Mouse (Mus musculus): ENCODE measurements at regions not wholly inside any gene's neighbourhood (a gene's known extent, or its start where the extent isn't known, plus 50 kb on each side); places are given as distances from the start of the nearest gene placed in this dataset.

GRCm38 (mm10) chr12:107016801-107017200 lies 471.6 kb upstream of the 3110018I06Rik start:
- 81% methylated on average over 2 of the region's 2 CpGs for WGBS
- Histone ChIP-seq H3K27me3 (replicated peaks; ENCODE audit: low read depth, poor library complexity, severe bottlenecking) (peaks cover 7% of the 10 kb centered on the region; the same call in 1 of the 2 replicates), H3K4me1 (no peaks in the 10 kb centered on the region)

DNA sequence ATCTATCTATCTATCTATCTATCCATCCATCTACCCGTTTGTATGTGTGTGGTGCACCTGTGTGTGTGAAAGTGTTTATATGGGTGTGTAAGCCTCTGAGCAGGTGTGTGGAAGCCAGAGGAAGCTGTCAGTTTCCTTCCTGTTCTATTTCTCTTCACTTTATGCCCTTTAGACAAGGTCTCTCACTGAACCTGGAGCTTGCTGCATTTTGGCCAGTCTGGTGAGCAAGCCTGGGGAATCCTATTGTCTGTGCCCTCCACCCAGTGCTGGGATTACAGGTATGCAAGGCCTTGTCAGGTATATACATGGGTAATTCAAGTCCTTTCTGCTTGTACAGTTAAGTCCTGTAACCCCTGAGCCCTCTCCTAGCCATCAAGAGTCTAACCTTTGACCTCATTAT lies 466.6 kb upstream of the 3110018I06Rik start:
- no peaks in the 10 kb centered on the region for H3K9me3 ChIP-seq
- 82% methylated on average over 1 of the region's 1 CpGs for WGBS
- no peak overlapping the region for H3K27ac ChIP-seq (replicated peaks)
- peaks cover 10% of the 10 kb centered on the region for H3K27me3 ChIP-seq (replicated peaks; ENCODE audit: low read depth, poor library complexity, severe bottlenecking)
- H3K4me3 ChIP-seq = no peak overlapping the region
- DNase-seq (ENCODE audit: low spot score) = no peak
- no peaks in the 10 kb centered on the region for H3K36me3 ChIP-seq (replicated peaks)
- peaks cover 2% of the 10 kb centered on the region; the same call in 1 of the 2 replicates for H3K4me1 ChIP-seq

More at GRCm38 (mm10) chr12:107016801-107017200, 471.6 kb upstream of the 3110018I06Rik start:
- H3K4me3 ChIP-seq = no peak overlapping the region
- no peaks in the 10 kb centered on the region for H3K36me3 ChIP-seq (replicated peaks)
- no peak overlapping the region for H3K27ac ChIP-seq (replicated peaks)
- no peaks in the 10 kb centered on the region for H3K9me3 ChIP-seq
- DNase-seq (ENCODE audit: low spot score) = no peak

GRCm38 (mm10) chr12:107026821-107027220 lies 461.6 kb upstream of the 3110018I06Rik start:
- H3K27me3 ChIP-seq (replicated peaks; ENCODE audit: low read depth, poor library complexity, severe bottlenecking) = peaks cover 25% of the 10 kb centered on the region
- no peak overlapping the region for H3K4me3 ChIP-seq
- H3K27ac ChIP-seq (replicated peaks) = no peak overlapping the region
- no peaks in the 10 kb centered on the region for H3K9me3 ChIP-seq
- H3K36me3 ChIP-seq (replicated peaks) = no peaks in the 10 kb centered on the region
- DNase-seq (ENCODE audit: low spot score) = peak; percentile 44
- WGBS = 56% methylated on average over 5 of the region's 5 CpGs
- peaks cover 26% of the 10 kb centered on the region for H3K4me1 ChIP-seq

DNA sequence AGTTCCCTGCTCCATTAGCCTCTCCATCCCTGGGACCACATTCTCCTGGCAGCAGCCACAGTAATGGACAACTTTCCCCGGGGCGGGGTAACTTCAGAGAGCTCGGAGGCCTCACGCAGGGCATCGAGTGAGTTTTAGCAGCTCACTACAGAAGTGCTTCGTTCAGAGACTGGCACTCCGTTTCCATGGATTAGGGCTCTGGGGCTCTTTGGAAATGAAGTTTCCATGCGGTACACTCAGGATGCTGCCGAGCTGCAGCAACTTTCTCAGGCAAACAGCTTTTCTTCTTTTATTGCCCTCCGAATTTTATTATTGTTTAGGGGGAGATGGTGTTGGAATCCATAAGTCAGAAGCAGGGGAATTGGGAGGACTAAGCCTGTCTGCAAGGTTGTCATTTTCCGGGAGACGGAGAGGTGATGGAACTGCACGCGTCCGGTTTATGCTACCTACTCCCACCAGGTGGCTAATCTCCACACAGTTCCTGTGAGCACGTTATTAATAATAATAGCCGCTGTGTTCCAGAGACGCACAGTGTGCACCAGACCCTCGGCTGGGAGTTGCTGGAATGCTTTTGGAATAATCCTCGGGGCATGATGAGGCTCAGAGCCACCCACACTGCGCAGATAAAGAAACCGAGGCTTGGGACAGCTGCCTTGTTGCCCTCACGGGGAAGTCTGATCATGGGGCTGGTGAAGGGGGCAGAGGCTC lies 460.4 kb upstream of the 3110018I06Rik start:
- no peaks in the 10 kb centered on the region for H3K36me3 ChIP-seq (replicated peaks)
- H3K9me3 ChIP-seq = no peaks in the 10 kb centered on the region
- H3K4me3 ChIP-seq = no peak overlapping the region
- 51% methylated on average over 23 of the region's 23 CpGs for WGBS
- H3K27me3 ChIP-seq (replicated peaks; ENCODE audit: low read depth, poor library complexity, severe bottlenecking) = peaks cover 25% of the 10 kb centered on the region
- peak overlapping the region; percentile 44 for H3K27ac ChIP-seq (replicated peaks)
- DNase-seq (ENCODE audit: low spot score) = peak; percentile 22
- peaks cover 26% of the 10 kb centered on the region for H3K4me1 ChIP-seq

DNA sequence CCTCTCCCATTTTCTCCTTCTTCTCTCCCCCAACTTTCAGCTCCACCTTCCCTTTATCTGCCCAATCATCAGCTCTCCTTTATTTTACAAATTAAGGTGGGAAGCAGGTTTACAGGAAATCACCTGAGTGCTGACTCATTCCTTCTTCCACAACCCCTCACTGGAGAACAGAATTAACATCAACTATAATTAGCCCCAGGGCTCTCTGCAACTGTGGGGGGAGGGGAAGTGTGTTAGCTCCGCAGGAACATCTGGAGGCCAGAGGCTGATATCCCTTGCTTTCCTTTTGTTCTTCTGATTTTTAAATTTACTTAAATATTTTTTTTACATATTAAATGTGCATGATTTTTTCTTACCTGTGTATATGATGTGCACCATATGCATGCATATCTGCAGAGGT lies 459.4 kb upstream of the 3110018I06Rik start:
- DNase-seq (ENCODE audit: low spot score) = peak; percentile 30
- Histone ChIP-seq H3K27ac (replicated peaks) (no peak overlapping the region; the same call in 1 of the 2 replicates), H3K4me1 (peaks cover 26% of the 10 kb centered on the region), H3K27me3 (replicated peaks; ENCODE audit: low read depth, poor library complexity, severe bottlenecking) (peaks cover 25% of the 10 kb centered on the region), H3K9me3 (no peaks in the 10 kb centered on the region), H3K36me3 (replicated peaks) (no peaks in the 10 kb centered on the region), H3K4me3 (no peak overlapping the region)
- 27% methylated on average over 1 of the region's 1 CpGs for WGBS

GRCm38 (mm10) chr12:107036357-107036756 lies 452.1 kb upstream of the 3110018I06Rik start:
- DNase-seq (ENCODE audit: low spot score) = no peak
- peaks cover 9% of the 10 kb centered on the region for H3K4me1 ChIP-seq
- no peaks in the 10 kb centered on the region for H3K36me3 ChIP-seq (replicated peaks)
- no peak overlapping the region for H3K4me3 ChIP-seq
- no peak overlapping the region for H3K27ac ChIP-seq (replicated peaks)
- H3K9me3 ChIP-seq = no peaks in the 10 kb centered on the region
- 72% methylated on average over 6 of the region's 6 CpGs for WGBS
- no peaks in the 10 kb centered on the region for H3K27me3 ChIP-seq (replicated peaks; ENCODE audit: low read depth, poor library complexity, severe bottlenecking)

- H3K9me3 ChIP-seq = no peaks in the 10 kb centered on the region
- no peak overlapping the region for H3K4me3 ChIP-seq
- H3K36me3 ChIP-seq (replicated peaks) = no peaks in the 10 kb centered on the region
- peaks cover 14% of the 10 kb centered on the region for H3K4me1 ChIP-seq
- WGBS = 60% methylated on average over 13 of the region's 13 CpGs
- H3K27me3 ChIP-seq (replicated peaks; ENCODE audit: low read depth, poor library complexity, severe bottlenecking) = no peaks in the 10 kb centered on the region
- no peak overlapping the region for H3K27ac ChIP-seq (replicated peaks)
- DNase-seq (ENCODE audit: low spot score) = peak; percentile 41
Measured at GRCm38 (mm10) chr12:107041927-107042652, 446.3 kb upstream of the 3110018I06Rik start.

DNA sequence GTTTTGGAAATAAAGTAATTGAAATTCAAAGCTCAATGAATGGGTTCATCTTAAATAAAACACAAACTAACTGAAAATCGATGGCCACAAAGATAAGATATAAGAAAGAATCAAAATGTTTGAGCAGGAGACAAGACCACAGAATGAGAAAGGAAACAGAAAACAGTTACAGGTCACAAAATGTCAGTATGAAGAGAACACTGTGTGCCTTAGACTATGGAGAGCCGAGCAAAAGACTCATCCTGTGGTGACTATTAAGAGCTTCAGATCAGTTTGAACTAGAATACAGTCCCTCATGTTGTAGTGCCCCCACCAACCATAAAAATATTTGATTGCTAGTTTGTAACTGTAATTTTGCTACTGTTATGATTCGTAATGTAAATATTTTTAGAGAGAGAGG lies 441.9 kb upstream of the 3110018I06Rik start:
- H3K27ac ChIP-seq (replicated peaks) = no peak overlapping the region
- WGBS = 86% methylated on average over 3 of the region's 3 CpGs
- no peak for DNase-seq (ENCODE audit: low spot score)
- H3K4me1 ChIP-seq = peaks cover 12% of the 10 kb centered on the region
- H3K27me3 ChIP-seq (replicated peaks; ENCODE audit: low read depth, poor library complexity, severe bottlenecking) = no peaks in the 10 kb centered on the region; the same call in 1 of the 2 replicates
- no peaks in the 10 kb centered on the region for H3K9me3 ChIP-seq
- no peaks in the 10 kb centered on the region for H3K36me3 ChIP-seq (replicated peaks)
- no peak overlapping the region for H3K4me3 ChIP-seq

DNA sequence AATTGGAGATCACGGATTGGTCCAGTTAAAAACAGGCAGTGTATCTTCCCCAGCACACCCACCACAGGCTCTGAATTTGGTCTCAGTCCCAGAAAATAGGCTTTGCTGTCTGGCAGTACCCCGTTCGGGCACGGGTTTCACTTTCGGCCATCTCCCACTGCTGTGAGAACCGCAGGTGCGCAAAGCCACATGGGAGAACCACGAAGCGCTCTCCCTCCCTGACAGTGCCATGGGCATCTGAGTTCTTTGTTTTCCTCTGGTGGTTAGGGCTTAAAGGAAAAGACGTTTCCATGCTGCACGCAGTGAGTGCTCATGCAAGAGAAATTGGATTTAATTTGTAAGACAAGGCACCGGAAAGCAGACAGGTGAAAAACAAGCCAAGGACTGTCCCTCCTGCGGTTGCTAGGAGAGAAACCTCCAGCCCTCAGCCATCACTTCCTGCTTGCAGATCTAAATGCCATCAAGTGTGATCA lies 441.3 kb upstream of the 3110018I06Rik start:
- 70% methylated on average over 13 of the region's 13 CpGs for WGBS
- no peak overlapping the region for H3K4me3 ChIP-seq
- no peaks in the 10 kb centered on the region for H3K36me3 ChIP-seq (replicated peaks)
- no peak for DNase-seq (ENCODE audit: low spot score)
- no peak overlapping the region for H3K27ac ChIP-seq (replicated peaks)
- peaks cover 6% of the 10 kb centered on the region for H3K4me1 ChIP-seq
- H3K27me3 ChIP-seq (replicated peaks; ENCODE audit: low read depth, poor library complexity, severe bottlenecking) = no peaks in the 10 kb centered on the region; the same call in 1 of the 2 replicates
- H3K9me3 ChIP-seq = no peaks in the 10 kb centered on the region

DNA sequence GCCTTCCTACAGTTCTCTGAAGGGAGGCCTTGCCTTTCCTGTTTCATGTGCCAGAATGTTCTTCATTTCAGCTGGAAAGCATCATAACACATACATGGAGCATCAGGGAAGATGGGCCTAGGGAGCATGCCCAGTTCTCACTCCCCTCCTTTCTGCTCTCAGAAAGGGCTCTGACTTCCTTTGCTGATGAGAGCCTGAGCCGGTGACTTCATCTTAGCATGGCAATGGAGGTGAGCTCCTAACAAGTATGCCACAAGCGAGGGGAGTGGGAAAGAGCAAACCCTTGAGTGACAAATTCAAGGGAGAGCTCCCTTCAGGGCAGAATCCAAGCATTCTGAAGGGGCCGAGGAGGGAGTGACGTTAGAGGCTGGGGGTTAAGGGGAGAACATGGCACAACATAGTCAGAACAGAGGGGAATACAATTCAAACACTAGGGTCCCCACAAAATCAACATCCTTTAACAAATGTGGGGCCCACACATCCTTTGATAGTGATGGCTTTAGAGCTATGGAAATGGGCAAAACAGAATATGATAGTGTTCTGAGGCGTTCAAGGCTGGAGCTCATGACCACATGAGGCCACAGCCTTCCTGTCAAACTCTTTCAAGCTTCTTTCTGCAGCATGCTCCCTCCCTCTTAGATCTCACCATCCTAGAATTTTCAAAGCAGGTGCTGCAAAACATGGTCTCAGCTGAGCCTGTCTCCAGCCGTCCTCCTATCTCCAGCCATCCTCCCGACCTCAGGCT lies 437.4 kb upstream of the 3110018I06Rik start:
- Histone ChIP-seq H3K4me1 (no peaks in the 10 kb centered on the region), H3K36me3 (replicated peaks) (no peaks in the 10 kb centered on the region), H3K27me3 (replicated peaks; ENCODE audit: low read depth, poor library complexity, severe bottlenecking) (no peaks in the 10 kb centered on the region; the same call in 1 of the 2 replicates), H3K27ac (replicated peaks) (no peak overlapping the region), H3K9me3 (no peaks in the 10 kb centered on the region), H3K4me3 (no peak overlapping the region)
- WGBS = 85% methylated on average over 7 of the region's 7 CpGs
- DNase-seq (ENCODE audit: low spot score) = no peak

GRCm38 (mm10) chr12:107052136-107052535 lies 436.3 kb upstream of the 3110018I06Rik start:
- Histone ChIP-seq H3K4me3 (no peak overlapping the region), H3K36me3 (replicated peaks) (no peaks in the 10 kb centered on the region), H3K27me3 (replicated peaks; ENCODE audit: low read depth, poor library complexity, severe bottlenecking) (no peaks in the 10 kb centered on the region; the same call in 1 of the 2 replicates), H3K4me1 (no peaks in the 10 kb centered on the region), H3K27ac (replicated peaks) (no peak overlapping the region), H3K9me3 (no peaks in the 10 kb centered on the region)
- DNase-seq (ENCODE audit: low spot score) = no peak
- WGBS = 90% methylated on average over 6 of the region's 6 CpGs

- no peaks in the 10 kb centered on the region for H3K36me3 ChIP-seq (replicated peaks)
- H3K27me3 ChIP-seq (replicated peaks; ENCODE audit: low read depth, poor library complexity, severe bottlenecking) = no peaks in the 10 kb centered on the region
- H3K9me3 ChIP-seq = no peaks in the 10 kb centered on the region
- no peak overlapping the region for H3K4me3 ChIP-seq
- no peaks in the 10 kb centered on the region for H3K4me1 ChIP-seq
- H3K27ac ChIP-seq (replicated peaks) = no peak overlapping the region
- peak; percentile 72 for DNase-seq (ENCODE audit: low spot score)
- 35% methylated on average over 5 of the region's 5 CpGs for WGBS
Measured at GRCm38 (mm10) chr12:107056553-107056952, 431.9 kb upstream of the 3110018I06Rik start.

All from embryonic facial prominence, embryonic 10.5 days (tissue).